Mouse (Mus musculus): ENCODE results near the gene Otop2. TPM values are rescaled to one million over a fixed set of nuclear protein-coding genes. Genes with fewer than 3 reads are reported as not detected.

Gene Otop2
- polyA plus RNA-seq, 1 experiment: not detected

- no peak overlapping the region for H3K27ac ChIP-seq (ENCODE audit: insufficient read depth, low read length)
- TF ChIP-seq CTCF (IDR thresholded peaks at IDR 0.05; ENCODE audit: borderline replicate concordance, insufficient read depth, low read length): no peak
- peak; percentile 58 for TF ChIP-seq POLR2A (IDR thresholded peaks at IDR 0.05; ENCODE audit: low read depth, low read length)
- H3K4me1 ChIP-seq (ENCODE audit: control insufficient read depth, insufficient read depth, low read length): no peaks in the 10 kb centered on the region; the same call in 1 of the 2 replicates
- peak overlapping the region; percentile 3 for H3K4me3 ChIP-seq (ENCODE audit: insufficient read depth, low read length)
Observed at GRCm38 (mm10) chr11:115373805-115374694, 67.1 kb downstream of the Otop2 start.

- no peaks in the 10 kb centered on the region; the same call in 1 of the 2 replicates for H3K4me1 ChIP-seq (ENCODE audit: control insufficient read depth, insufficient read depth, low read length)
- no peak overlapping the region for H3K27ac ChIP-seq (ENCODE audit: insufficient read depth, low read length)
- no peak overlapping the region for H3K4me3 ChIP-seq (ENCODE audit: insufficient read depth, low read length)
- TF ChIP-seq CTCF (IDR thresholded peaks at IDR 0.05; ENCODE audit: borderline replicate concordance, insufficient read depth, low read length) (no peak), POLR2A (IDR thresholded peaks at IDR 0.05; ENCODE audit: low read depth, low read length) (no peak)
Observed at GRCm38 (mm10) chr11:115374695-115375425, 67.9 kb downstream of the Otop2 start.

- TF ChIP-seq CTCF (IDR thresholded peaks at IDR 0.05; ENCODE audit: borderline replicate concordance, insufficient read depth, low read length) (no peak), POLR2A (IDR thresholded peaks at IDR 0.05; ENCODE audit: low read depth, low read length) (no peak)
- Histone ChIP-seq H3K4me3 (ENCODE audit: insufficient read depth, low read length) (no peak overlapping the region), H3K27ac (ENCODE audit: insufficient read depth, low read length) (no peak overlapping the region), H3K4me1 (ENCODE audit: control insufficient read depth, insufficient read depth, low read length) (no peaks in the 10 kb centered on the region; the same call in 1 of the 2 replicates)
Observed at GRCm38 (mm10) chr11:115376722-115377121, 69.8 kb downstream of the Otop2 start.

GRCm38 (mm10) chr11:115377254-115377653 lies 70.3 kb downstream of the Otop2 start:
- TF ChIP-seq CTCF (IDR thresholded peaks at IDR 0.05; ENCODE audit: borderline replicate concordance, insufficient read depth, low read length) (no peak), POLR2A (IDR thresholded peaks at IDR 0.05; ENCODE audit: low read depth, low read length) (no peak)
- Histone ChIP-seq H3K27ac (ENCODE audit: insufficient read depth, low read length) (no peak overlapping the region), H3K4me1 (ENCODE audit: control insufficient read depth, insufficient read depth, low read length) (no peaks in the 10 kb centered on the region; the same call in 1 of the 2 replicates), H3K4me3 (ENCODE audit: insufficient read depth, low read length) (no peak overlapping the region)

- TF ChIP-seq POLR2A (IDR thresholded peaks at IDR 0.05; ENCODE audit: low read depth, low read length) (no peak), CTCF (IDR thresholded peaks at IDR 0.05; ENCODE audit: borderline replicate concordance, insufficient read depth, low read length) (no peak)
- Histone ChIP-seq H3K4me1 (ENCODE audit: control insufficient read depth, insufficient read depth, low read length) (no peaks in the 10 kb centered on the region; the same call in 1 of the 2 replicates), H3K4me3 (ENCODE audit: insufficient read depth, low read length) (no peak overlapping the region), H3K27ac (ENCODE audit: insufficient read depth, low read length) (no peak overlapping the region)
Observed at GRCm38 (mm10) chr11:115377854-115378253, 70.9 kb downstream of the Otop2 start.

GRCm38 (mm10) chr11:115381276-115381675 lies 74.3 kb downstream of the Otop2 start:
- no peak for TF ChIP-seq POLR2A (IDR thresholded peaks at IDR 0.05; ENCODE audit: low read depth, low read length)
- no peak for TF ChIP-seq CTCF (IDR thresholded peaks at IDR 0.05; ENCODE audit: borderline replicate concordance, insufficient read depth, low read length)
- Histone ChIP-seq H3K4me3 (ENCODE audit: insufficient read depth, low read length) (peak overlapping the region; percentile 23), H3K27ac (ENCODE audit: insufficient read depth, low read length) (peak overlapping the region; percentile 20; the same call in 1 of the 2 replicates), H3K4me1 (ENCODE audit: control insufficient read depth, insufficient read depth, low read length) (peaks cover 21% of the 10 kb centered on the region)

Other genes with a start within 250 kb of the Otop2 start
- not detected in 2 replicates for gene Cd300e, start 245.0 kb upstream of the Otop2 start, polyA plus RNA-seq (2011; ENCODE audit: insufficient read length, low read depth, missing spikeins)
- 0.32 and 0.35 TPM in 2 replicates for gene Rab37, start 215.7 kb upstream of the Otop2 start, polyA plus RNA-seq (2011; ENCODE audit: insufficient read length, low read depth, missing spikeins)
- gene Cd300lf, start 173.2 kb upstream of the Otop2 start, polyA plus RNA-seq (2011; ENCODE audit: insufficient read length, low read depth, missing spikeins): 0.81 TPM in 1 of 2 replicates, not detected in the other
- 22.3 and 23.4 TPM in 2 replicates for gene Slc9a3r1, start 143.8 kb upstream of the Otop2 start, polyA plus RNA-seq (2011; ENCODE audit: insufficient read length, low read depth, missing spikeins)
- 11.6 and 13.3 TPM in 2 replicates for gene Tmem104, start 119.7 kb upstream of the Otop2 start, polyA plus RNA-seq (2011; ENCODE audit: insufficient read length, low read depth, missing spikeins)
- gene Nat9, start 119.3 kb upstream of the Otop2 start, polyA plus RNA-seq (2011; ENCODE audit: insufficient read length, low read depth, missing spikeins): 13.3 and 20.7 TPM in 2 replicates
- gene Grin2c, start 39.9 kb upstream of the Otop2 start, polyA plus RNA-seq (2011; ENCODE audit: insufficient read length, low read depth, missing spikeins): not detected in 2 replicates
- 4.1 and 6.4 TPM in 2 replicates for gene Fdxr, start 30.1 kb upstream of the Otop2 start, polyA plus RNA-seq (2011; ENCODE audit: insufficient read length, low read depth, missing spikeins)
- gene Fads6, start 9.5 kb upstream of the Otop2 start, polyA plus RNA-seq (2011; ENCODE audit: insufficient read length, low read depth, missing spikeins): 0.15 TPM in 1 of 2 replicates, not detected in the other
- gene Ush1g, start 14.9 kb downstream of the Otop2 start, polyA plus RNA-seq (2011; ENCODE audit: insufficient read length, low read depth, missing spikeins): 0.15 TPM in 1 of 2 replicates, not detected in the other
- gene Otop3, start 27.6 kb downstream of the Otop2 start, polyA plus RNA-seq (2011; ENCODE audit: insufficient read length, low read depth, missing spikeins): not detected in 2 replicates
- gene Hid1, start 60.6 kb downstream of the Otop2 start, polyA plus RNA-seq (2011; ENCODE audit: insufficient read length, low read depth, missing spikeins): 3.2 and 5.9 TPM in 2 replicates
- 24.2 and 29.5 TPM in 2 replicates for gene Cdr2l, start 74.8 kb downstream of the Otop2 start, polyA plus RNA-seq (2011; ENCODE audit: insufficient read length, low read depth, missing spikeins)
- 35.3 and 46.6 TPM in 2 replicates for gene Mrpl58, start 96.6 kb downstream of the Otop2 start, polyA plus RNA-seq (2011; ENCODE audit: insufficient read length, low read depth, missing spikeins)
- 334 and 405 TPM in 2 replicates for gene Atp5h, start 112.8 kb downstream of the Otop2 start, polyA plus RNA-seq (2011; ENCODE audit: insufficient read length, low read depth, missing spikeins)
- gene Kctd2, start 113.0 kb downstream of the Otop2 start, polyA plus RNA-seq (2011; ENCODE audit: insufficient read length, low read depth, missing spikeins): 15.9 and 18.2 TPM in 2 replicates
- not detected in 2 replicates for gene Trim80, start 133.4 kb downstream of the Otop2 start, polyA plus RNA-seq (2011; ENCODE audit: insufficient read length, low read depth, missing spikeins)
- not detected in 2 replicates for gene Slc16a5, start 155.3 kb downstream of the Otop2 start, polyA plus RNA-seq (2011; ENCODE audit: insufficient read length, low read depth, missing spikeins)
- gene Armc7, start 168.5 kb downstream of the Otop2 start, polyA plus RNA-seq (2011; ENCODE audit: insufficient read length, low read depth, missing spikeins): 7.1 and 8.2 TPM in 2 replicates
- 54.2 and 76.2 TPM in 2 replicates for gene Nt5c, start 184.7 kb downstream of the Otop2 start, polyA plus RNA-seq (2011; ENCODE audit: insufficient read length, low read depth, missing spikeins)
- gene Jpt1, start 207.2 kb downstream of the Otop2 start, polyA plus RNA-seq (2011; ENCODE audit: insufficient read length, low read depth, missing spikeins): 141 and 164 TPM in 2 replicates
- 408 and 505 TPM in 2 replicates for gene Sumo2, start 229.1 kb downstream of the Otop2 start, polyA plus RNA-seq (2011; ENCODE audit: insufficient read length, low read depth, missing spikeins)